ENCODE assay signal across 1 mouse cellular context in genomic region chr17:56010681-56011080, GRCm38 (mm10).
A peak's percentile ranks its signal among the peaks of the same experiment; 100 is the strongest.
TF ChIP-seq lines count a peak whose summit lies in the region.

No protein-coding gene starts in this region.

TF ChIP-seq in MEL, 35 proteins besides CTCF, POLR2A, EP300 and RAD21:
- no peak for TF ChIP-seq ELF1 (IDR thresholded peaks at IDR 0.05; ENCODE audit: low read depth, low read length)
- TF ChIP-seq TCF12 (IDR thresholded peaks at IDR 0.05; ENCODE audit: low read depth, low read length), result no peak
- no peak for TF ChIP-seq MAZ (IDR thresholded peaks at IDR 0.05; ENCODE audit: low read depth, low read length)
- peak; percentile 84 for TF ChIP-seq SMC3 (IDR thresholded peaks at IDR 0.05; ENCODE audit: low read depth, low read length)
- no peak for TF ChIP-seq MAX (IDR thresholded peaks at IDR 0.05; ENCODE audit: low read length)
